Mouse (Mus musculus) left cerebral cortex, postnatal 25 days (tissue): ENCODE data around the gene Rin3. TPM values are rescaled to one million over a fixed set of nuclear protein-coding genes. Genes with fewer than 3 reads are reported as not detected.
A peak's percentile ranks its signal among the peaks of the same experiment; 100 is the strongest.
"Not testable (repeated sequence)": the region's sequence is repeated elsewhere in the genome, so short reads cannot be mapped to it uniquely, and the experiment has no call there.

Source experiments
- DNase-seq, 2 experiments: peaks; one replicate each; pipeline ENCODE4 v3.0.0; 2022; ENCODE audit warnings: low spot score in 2 of 2, mixed read lengths in 1 of 2
- intact Hi-C: fragments of 180-260 bp; cut with DNase I; formaldehyde crosslinking; loops from one replicate; pipeline ENCODE4 v1.15.1; 2025
- total RNA-seq, 2 experiments: library from RNA; stranded (reverse); gene quantifications; 2 replicates each; pipeline ENCODE4 v1.2.3; 2021

Rin3 gene
- total RNA-seq, 2 experiments from 2014 or later = 2.7 to 3.1 TPM

DNA sequence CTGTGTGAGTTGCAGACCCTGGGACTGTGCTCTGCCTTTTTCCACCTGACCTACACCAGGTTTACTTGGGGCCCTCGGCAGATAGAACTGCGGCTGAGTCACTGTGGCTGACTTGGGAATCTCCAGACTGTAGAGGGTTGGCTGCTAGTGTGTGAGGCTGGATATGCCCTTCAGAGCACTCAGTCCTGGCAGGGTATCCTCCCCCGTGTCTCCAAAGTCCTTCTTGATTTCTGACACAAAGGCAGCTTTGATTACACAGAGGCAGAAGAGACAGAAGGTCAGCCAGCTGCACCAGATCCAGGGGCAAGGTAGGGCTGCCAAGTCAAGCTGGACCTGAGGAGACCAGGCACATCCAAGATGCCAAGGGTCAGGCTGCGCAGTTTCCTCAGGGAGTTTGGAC lies 11.4 kb upstream of the Rin3 start:
- no peak for DNase-seq
- intact Hi-C loops = no loop called here

DNA sequence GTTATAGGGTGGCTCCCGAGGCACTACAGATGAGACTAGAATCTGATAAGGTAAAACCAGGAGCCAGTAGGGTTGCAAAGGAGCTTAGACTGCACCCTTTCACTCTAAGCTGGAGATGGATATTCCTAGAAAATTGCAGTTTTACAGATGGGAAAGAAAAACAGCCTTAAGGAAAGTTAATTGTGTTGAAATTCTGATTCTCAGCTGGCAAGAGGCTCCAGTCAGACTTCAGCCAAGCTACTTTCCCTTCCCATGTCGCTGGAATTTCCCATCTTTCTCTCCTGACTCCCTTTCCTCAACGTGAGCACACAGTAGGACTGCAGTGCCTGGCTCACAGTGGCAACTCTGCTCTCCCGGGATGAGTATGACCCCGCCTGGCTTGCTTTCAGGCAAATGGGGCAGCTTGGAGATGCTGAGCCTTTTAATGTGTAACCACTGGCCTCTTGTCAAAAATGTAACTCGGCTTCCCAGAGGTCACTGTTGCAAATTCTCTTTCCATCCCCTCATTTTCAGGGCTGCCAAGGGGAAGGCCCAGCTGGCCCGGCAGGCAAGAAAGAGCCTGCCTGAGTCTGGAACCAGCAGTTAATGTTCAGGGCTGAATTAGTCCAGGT lies 6.9 kb upstream of the Rin3 start:
- no peak for DNase-seq
- intact Hi-C loops = no loop called here

DNA sequence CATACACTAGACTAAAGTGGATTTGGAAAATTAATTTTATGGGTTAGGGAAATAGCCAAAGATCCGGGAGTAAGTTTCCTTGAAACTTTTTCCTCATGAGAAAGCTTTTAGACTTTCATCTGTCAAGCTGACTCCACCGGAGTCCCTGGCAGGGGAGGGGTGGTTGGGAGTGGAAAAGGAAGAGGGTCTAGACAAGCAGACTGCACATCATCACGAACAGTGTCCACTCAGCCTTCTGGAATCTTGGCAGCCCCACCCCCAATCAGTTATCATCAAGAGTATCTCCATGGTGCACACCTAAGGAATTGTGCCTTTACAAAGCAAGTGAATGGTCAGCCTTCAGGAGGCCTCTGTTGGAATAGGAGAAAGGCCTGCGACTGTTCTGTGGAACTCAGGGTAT lies 2.6 kb upstream of the Rin3 start:
- DNase-seq, intact Hi-C loops: not testable (repeated sequence)

DNA sequence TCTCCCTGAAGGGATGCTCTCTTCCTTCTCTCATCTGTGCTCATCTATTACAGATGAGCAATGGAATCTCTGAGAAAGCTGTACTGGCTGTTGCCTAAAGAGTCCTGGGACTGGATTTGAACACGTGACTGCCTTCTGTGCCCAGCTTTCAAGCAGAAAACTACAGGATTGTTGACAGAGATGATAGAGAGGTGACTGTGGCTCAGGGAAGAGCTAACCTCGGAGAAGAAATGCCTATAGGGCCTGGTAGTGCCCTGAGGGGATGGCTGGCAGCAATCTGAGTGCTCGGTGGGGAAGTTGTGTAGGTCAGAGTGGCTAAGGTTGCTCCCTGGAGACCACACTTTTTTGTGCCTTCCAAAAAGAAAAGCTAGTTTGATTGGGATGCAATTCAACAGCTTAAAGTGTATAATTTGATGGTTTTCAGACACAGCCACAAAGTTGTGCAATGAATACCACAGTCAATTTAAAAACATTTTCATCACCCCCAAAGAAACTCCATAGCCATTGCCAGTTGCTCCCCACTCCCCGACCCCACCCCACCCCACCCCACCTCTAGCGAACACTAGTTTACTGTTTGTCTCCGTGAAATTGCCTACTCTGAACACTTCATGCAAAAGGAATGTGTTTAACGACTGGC lies 1.9 kb upstream of the Rin3 start:
- DNase-seq = no peak
- intact Hi-C loops = no loop called here

DNA sequence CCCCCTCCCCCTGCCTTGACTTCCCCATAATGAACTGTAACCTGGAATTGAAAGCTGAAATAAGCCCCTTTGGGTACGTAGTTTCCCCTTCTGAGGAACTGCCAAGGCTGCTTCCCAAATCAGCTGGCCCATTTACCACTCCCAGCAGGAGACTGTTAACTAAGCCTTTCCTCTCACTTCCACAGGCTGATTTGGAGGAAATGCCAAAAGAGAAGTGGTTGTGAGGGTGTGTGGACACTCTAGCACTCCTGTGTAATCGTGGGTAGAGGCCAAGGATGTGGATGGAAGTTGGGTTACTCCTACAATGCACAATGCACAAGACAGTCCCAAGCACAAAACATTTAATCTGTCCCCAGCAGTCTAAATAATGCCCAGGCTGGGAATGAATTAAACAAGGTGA lies 722 bp upstream of the Rin3 start:
- DNase-seq = no peak
- intact Hi-C loops = no loop called here

DNA sequence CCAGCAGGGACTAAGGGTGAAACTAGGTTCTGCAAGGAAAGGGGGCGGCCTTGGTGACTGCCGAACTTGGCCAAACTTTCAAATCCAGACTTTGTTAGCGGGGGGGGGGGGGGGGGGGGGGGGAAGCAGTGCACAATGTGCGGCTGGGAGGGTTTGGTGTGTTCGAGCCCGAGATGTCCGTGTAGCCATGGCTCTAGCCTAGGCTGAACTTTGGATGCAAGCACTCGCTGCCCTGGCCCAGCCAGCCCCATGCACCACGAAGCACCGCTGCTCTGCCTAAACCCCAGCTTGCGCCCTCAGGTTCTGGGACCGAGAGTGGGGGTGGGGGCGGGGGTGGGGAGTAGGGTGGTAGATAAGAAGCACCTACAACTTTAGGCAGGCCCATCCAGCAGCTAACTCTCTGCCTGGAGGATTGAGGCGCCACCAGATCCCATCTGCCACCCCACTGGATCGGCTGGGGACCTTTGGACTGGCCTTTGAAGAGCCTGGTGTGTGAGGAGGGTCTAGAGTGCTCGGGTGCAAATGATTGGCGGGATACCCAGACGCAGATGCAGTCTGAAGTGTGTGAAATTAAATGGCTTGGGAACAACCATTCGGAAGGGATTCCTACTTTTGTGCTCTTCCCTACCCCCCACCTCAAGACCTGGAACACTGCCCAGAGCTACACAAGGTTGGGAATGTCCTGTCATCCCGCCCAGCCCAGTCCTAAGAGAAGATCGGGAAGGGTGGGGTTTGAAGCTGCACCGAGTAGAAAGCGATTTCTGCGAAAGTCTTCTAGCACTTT lies 827 bp downstream of the Rin3 start:
- no peak for DNase-seq
- intact Hi-C loops = no loop called here

DNA sequence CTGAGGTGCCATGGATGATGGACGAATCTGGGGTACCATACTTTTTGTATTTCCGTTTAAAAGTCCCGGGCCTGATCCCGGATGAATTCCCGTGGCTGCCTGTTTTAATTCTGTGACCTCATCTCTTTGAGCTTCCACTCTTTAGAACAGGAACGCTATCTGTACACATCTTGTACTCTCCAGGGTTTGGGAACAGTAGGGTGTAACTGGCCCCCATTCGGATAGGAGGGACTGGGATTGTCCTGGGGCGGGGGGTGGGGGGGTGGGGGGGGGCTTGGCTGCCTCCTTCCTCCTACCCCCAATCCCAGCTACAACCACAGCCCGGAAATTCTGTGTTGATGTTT lies 1.4 kb downstream of the Rin3 start:
- no peak for DNase-seq
- intact Hi-C loops = no loop called here

DNA sequence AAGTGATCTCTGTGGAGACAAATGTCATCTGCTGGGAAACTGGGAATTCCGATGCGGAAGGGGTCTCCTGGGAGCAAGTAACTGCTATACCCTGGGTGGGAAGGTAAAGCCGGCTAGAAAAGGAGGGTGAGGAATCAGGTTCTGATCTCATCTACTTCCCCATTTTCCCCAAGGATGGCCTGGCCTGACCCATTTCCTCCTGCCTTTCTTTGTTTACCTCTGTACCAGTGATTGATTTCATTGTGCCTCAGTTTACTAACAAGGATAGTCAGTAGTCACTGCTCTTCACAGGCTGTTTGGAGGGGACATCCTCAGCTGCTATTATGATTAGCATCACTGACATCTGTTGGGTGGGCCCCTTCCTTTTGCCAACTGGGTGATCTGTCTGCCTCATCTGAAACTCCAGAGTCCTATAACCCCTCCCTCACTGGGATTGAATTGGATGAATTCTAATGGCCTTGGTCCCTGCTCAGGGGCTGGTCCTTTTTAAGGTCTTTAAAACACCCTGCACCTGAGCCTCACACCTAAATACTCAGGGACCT lies 1.8 kb downstream of the Rin3 start:
- no peak for DNase-seq
- intact Hi-C loops = no loop called here

DNA sequence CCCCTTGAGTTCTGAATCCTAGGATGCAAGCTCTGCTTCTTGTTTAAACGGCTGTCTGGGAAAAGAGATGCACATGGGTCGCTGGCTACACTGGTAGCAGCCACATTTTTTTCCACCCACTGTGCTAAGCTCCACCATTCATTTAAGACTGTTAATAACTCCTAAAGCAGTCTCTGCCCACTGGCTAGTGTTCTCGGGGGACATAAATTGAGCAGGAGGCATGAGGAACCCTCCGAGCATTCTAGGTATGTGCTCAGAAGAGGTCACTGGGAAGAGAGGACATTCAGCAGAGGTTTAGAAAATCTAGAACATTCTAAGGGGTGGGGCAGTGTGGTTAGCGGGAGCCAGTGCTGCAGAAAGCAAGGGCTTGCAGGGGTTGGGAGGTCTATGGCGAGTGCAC lies 2.5 kb downstream of the Rin3 start:
- intact Hi-C loops = no loop called here

DNA sequence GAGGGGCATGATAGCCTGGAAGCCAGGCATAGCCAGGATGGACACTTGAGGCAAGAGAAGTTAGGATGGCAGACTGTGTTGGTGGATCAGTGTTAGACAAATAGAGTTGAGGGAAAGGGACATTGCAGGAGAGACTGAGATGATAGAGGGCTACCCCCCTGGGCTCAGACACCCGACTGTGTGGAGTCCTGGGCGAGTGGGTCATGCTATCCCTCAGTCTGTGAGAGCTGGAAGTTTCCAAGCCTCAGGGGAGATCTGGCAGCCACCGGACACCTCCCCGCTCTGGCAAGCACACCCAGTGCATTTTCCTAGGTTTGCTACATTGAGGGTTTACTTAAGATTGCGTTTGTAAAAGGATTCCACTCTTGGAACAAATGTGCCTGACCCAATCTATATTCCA lies 2.9 kb downstream of the Rin3 start:
- intact Hi-C loops = no loop called here
- DNase-seq = no peak

More for the DNA sequence above, 2.5 kb downstream of the Rin3 start:
- DNase-seq = no peak

DNA sequence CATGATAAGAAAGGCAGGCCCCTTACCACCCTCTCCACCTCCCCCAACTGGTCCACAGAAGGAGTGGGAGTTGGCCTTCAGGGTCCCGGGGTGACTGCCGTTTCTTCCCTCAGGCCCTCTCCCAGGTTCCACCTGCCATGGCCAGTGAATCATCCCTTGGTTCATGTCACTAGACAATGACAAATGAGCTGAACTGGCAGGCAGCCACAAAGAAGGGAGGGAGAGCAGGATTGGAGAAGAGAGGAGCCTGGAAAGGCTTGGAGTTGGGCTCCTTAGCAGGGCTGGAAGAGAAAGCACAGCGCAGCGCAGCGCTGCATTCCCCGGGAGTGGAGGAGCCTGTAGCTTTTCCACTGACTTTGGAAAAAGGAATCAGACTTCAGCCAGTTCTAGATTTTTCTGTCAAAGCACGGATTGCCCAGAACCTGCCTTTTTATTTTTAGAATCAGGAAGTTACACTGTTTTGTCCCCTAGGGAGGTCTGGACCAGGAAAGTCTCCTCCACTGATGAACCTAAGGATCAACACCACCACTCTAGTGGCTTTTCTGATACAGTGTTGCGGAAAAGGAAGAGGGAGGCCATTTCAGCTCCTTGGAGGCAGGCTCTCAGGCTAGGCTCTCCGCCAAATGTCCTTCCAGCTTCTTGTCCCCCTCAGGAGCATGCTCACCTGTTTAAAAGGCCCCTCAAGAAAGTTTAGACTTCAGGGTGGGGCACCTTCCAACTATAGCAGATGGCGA lies 4.0 kb downstream of the Rin3 start:
- peak in 1 of 2 experiments; percentile 65 for DNase-seq
- intact Hi-C loops = no loop called here

DNA sequence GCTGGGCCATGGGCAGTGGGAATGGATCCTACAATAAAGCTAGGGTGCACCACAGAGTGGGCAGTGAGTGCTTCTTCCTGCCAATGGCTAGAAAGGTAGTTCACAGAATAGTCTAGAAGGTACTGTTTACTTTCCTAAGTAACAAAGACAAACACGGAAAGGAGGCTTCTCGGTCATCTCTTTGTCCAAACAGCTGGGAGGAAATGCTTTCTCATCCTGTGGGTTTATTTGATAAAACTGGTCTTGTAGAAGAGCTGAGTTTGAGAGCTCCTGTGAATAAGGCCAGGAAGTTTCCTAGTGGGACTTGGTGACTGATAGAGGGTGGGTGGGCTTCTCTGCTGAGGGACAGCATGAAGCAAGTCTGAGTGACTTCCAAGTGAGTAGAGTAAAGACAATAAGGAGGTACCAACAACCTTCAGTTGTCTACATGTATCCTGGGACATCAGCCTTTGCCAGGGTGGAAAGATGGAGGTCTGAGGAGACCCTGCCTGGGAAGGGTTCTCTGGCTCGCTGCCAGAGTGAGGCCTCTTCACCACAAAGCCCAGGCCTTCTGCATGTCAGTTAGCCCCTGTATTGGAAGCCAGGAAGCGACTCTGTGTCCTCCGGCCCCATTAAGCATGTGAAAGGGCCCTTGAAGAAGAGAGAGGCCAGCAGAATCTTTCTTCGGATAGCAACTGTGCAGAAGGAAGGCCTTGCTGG lies 5.2 kb downstream of the Rin3 start:
- intact Hi-C loops = no loop called here

DNA sequence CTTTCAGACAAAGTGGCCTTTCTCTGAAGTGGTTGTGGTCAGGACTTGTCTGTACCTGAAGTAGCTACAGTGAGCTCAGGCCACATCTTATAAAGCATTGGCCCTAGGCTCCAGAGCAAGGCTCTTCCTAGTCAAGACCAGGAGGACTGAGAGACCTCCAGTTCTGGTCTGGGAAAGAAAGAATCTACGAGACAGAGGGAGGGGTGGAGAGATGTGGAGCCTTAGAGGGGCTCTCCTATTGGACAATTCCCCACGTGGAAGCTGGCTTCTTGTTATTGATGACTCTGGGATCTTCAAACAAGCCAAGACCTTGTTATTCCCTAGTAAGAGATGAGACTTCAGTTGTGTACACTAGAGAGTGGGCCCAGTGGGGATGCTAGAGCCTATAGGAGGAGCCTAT lies 6.0 kb downstream of the Rin3 start:
- intact Hi-C loops = no loop called here
- DNase-seq = no peak

More for the DNA sequence above, 5.2 kb downstream of the Rin3 start:
- DNase-seq = no peak

DNA sequence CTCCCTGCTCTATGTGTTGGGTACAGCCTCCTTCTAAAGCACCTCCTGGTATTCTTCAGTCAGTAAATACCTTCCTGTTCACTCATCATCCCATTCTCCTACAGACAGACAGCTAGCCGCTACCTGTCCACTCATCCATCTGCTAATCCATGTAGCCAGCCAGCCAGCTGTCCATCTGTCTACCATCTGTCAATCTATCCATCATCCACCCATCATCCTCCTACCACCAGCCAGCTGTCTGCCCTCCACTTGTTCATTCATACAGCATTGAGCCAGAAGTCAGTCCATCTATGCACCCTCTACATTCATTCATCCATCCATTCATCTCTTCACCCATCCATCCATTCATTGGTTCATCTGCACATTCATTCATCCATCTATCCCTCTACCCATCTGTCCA lies 6.7 kb downstream of the Rin3 start:
- no peak for DNase-seq
- intact Hi-C loops = no loop called here

DNA sequence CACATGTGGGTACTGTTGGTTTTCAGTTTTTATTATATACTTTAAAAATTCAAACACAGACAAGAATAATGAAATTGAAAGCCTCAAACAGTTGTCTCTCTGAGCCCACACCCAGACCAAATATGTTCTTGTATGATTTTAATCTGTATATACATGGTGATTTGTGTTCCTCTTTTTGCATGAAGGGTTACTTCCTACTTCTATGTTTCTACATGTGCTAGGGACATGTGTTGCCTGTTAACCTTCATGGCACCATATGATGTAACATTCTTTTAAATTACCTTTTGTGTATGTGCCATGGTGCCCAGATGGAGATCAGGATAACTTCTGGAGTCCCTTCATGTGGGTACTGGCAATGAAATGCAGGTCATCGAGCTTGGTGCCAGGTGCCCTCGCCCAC lies 7.8 kb downstream of the Rin3 start:
- intact Hi-C loops = no loop called here
- DNase-seq = no peak

DNA sequence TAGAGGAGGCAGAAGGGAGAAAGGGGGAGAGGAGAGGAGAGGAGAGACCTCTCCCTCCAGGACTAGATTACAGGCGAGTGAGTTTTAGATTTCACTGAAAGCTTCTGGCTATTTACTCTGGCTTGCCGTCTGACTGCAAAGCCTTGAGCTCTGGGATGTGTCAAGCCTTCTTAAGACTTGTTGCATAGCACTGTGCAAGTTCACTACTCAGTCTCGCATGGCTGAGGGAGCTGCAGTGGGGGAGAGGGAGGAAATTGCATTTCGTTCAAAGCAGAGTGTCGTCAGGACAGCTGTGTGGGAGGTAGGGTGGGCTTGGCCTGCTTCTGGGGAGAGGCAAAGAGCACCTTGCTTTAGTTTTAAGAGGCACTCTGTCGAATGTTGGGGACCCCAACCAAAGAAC lies 8.8 kb downstream of the Rin3 start:
- no peak for DNase-seq
- intact Hi-C loops = no loop called here

DNA sequence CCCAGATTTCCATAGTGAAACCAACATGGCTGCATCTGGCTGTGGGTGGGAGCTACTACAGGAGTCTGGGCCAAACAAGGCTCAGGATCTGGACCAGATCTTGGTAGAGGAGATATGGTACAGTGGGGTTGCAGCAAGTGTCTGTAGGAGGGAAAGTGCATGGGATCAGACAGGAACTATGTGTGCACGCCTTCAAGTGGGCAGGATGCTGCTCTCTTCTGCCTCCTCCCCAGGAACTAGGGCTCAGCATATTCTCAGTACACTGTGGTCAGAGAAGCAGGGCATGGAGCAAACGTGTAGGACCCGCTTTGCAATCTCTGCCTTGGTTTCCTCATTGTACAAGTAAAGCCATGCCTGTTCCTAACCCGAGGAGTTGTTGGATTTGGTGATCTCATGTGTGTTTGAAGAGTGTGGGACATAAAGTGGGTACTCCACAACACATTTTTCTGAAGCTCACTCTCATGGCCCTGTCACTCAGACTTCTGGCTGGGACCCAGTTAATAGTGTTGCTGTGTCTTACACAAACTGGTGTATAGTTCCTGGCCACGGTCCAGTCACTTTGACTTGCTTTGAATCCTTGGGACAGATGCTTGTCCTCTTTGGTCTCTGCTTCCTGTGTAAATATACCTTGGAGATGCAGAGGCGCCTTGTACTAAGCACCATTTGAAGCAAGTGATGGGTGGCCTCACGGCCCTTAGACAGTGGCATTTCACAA lies 9.8 kb downstream of the Rin3 start:
- intact Hi-C loops = no loop called here
- no peak for DNase-seq

DNA sequence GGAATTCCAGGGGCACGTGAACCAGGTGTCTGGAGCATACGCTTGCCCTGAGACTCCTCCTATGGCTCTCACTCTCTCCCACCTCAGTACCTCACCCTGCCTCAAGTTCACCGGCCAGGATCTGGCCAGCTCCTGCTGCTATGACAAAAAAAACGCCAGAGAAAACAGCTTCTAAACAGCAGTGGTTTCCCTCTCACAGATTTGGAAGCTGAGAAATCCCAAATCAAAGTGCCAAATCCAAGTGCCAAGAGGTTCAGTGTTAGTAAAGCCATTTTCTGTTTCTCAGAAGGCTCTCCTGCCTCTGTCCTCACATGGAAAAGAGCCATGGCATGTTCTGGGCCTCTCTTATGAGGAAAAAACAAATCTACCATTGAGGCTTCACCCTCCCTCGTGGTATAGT lies 11.8 kb downstream of the Rin3 start:
- DNase-seq = no peak
- intact Hi-C loops = no loop called here

DNA sequence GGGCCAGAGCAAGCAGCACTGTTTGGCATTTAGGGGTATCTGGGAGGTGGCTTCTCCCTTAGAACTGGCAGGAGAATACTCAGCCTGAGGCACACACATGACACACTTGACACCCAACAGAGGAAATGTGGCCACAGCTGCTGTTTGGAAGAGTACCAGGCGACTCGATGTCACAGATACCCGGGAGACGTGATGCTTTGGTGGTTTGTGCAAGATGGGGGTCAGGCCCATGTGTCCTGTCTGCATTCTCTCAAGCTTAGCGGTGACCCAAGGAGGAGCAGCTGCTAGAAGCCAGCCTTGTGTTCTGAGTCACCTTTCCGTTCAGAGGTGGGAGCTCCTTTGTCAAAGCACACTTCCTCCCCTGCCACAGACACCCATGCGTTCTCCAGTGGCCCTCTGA lies 12.4 kb downstream of the Rin3 start:
- no peak for DNase-seq
- intact Hi-C loops = no loop called here
